Mouse (Mus musculus) midbrain, embryonic 13.5 days (tissue): ENCODE results near the gene Crym. TPM values are rescaled to one million over a fixed set of nuclear protein-coding genes. Genes with fewer than 3 reads are reported as not detected.

Experiments
- ATAC-seq: fragments of 200-750 bp; cut with Nextera tagmentation; 2 replicates; pipeline ENCODE4 v1.8.0; 2017; ENCODE audit warnings: mild to moderate bottlenecking, moderate TSS enrichment, moderate library complexity
- H3K27ac ChIP-seq: fragments of 300-500 bp; sonication (generic); 2 replicates; pipeline ENCODE4 v1.5.1; 2015; ENCODE audit warnings: inconsistent platforms, mild to moderate bottlenecking, moderate library complexity
- H3K27me3 ChIP-seq: fragments of 300-500 bp; sonication (generic); 2 replicates; pipeline ENCODE4 v1.6.1; 2015; ENCODE audit warnings: mild to moderate bottlenecking, inconsistent platforms
- H3K36me3 ChIP-seq: fragments of 300-500 bp; sonication (generic); 2 replicates; pipeline ENCODE4 v1.6.1; 2015; ENCODE audit warnings: mild to moderate bottlenecking, inconsistent platforms
- H3K4me1 ChIP-seq: fragments of 300-500 bp; sonication (generic); replicated peaks from 2 replicates; pipeline ENCODE4 v1.6.1; 2015; ENCODE audit warnings: inconsistent platforms
- H3K4me2 ChIP-seq: fragments of 300-500 bp; sonication (generic); replicated peaks from 2 replicates; pipeline ENCODE4 v1.6.1; 2015; ENCODE audit warnings: moderate library complexity, mild to moderate bottlenecking, inconsistent platforms
- H3K4me3 ChIP-seq: fragments of 300-500 bp; sonication (generic); replicated peaks from 2 replicates; pipeline ENCODE4 v1.5.1; 2015; ENCODE audit warnings: mild to moderate bottlenecking, inconsistent platforms
- H3K9ac ChIP-seq: fragments of 300-500 bp; sonication (generic); replicated peaks from 2 replicates; pipeline ENCODE4 v1.6.1; 2015; ENCODE audit warnings: mild to moderate bottlenecking, inconsistent platforms
- H3K9me3 ChIP-seq: fragments of 300-500 bp; sonication (generic); 2 replicates; pipeline ENCODE4 v1.6.1; 2016; ENCODE audit warnings: mild to moderate bottlenecking, inconsistent platforms
- WGBS: fragments of 180-500 bp; shearing (Covaris S2); methylation state at CpG from one replicate; pipeline ENCODE4 v1.1.7; 2015; 5-methylcytosine and 5-hydroxymethylcytosine counted together
- polyA plus RNA-seq: library from polyadenylated mRNA; unstranded; fragments of >200 nt; fragmentation: Nextera tagmentation; extraction: Ambion mirVana; gene quantifications from 2 replicates; pipeline ENCODE4 v1.2.1, GENCODE M21; 2015

Crym gene
- polyA plus RNA-seq, 1 experiment from 2014 or later = 27.5 TPM

- H3K4me1 ChIP-seq = 0 out of 2 replicates have a peak, but pooled peaks cover 2% of the 10 kb centered on the region
- H3K9me3 ChIP-seq = no peaks in the 10 kb centered on the region
- H3K4me3 ChIP-seq = no peak overlapping the region
- H3K27ac ChIP-seq = no peak overlapping the region
- no peaks in the 10 kb centered on the region for H3K36me3 ChIP-seq
- no peaks in the 10 kb centered on the region for H3K27me3 ChIP-seq
- no peak for ATAC-seq
- H3K9ac ChIP-seq = no peak overlapping the region
- H3K4me2 ChIP-seq = no peak overlapping the region
These were observed 19.0 kb downstream of the Crym start for GRCm38 (mm10) chr7:120182891-120183290.

- ATAC-seq = no peak
- H3K9me3 ChIP-seq = no peaks in the 10 kb centered on the region
- H3K4me3 ChIP-seq = no peak overlapping the region
- H3K27ac ChIP-seq = no peak overlapping the region
- 90% methylated on average over 4 of the region's 4 CpGs for WGBS
- no peaks in the 10 kb centered on the region for H3K27me3 ChIP-seq
- H3K4me2 ChIP-seq = no peak overlapping the region
- no peak overlapping the region for H3K9ac ChIP-seq
- H3K4me1 ChIP-seq = 0 out of 2 replicates have a peak, but pooled peaks cover 2% of the 10 kb centered on the region
- no peaks in the 10 kb centered on the region for H3K36me3 ChIP-seq
These were observed 20.3 kb downstream of the Crym start for GRCm38 (mm10) chr7:120181401-120182230.

- Histone ChIP-seq H3K9ac (no peak overlapping the region), H3K27me3 (no peaks in the 10 kb centered on the region), H3K36me3 (no peaks in the 10 kb centered on the region), H3K9me3 (no peaks in the 10 kb centered on the region), H3K4me1 (0 out of 2 replicates have a peak, but pooled peaks cover 2% of the 10 kb centered on the region), H3K4me2 (no peak overlapping the region), H3K4me3 (no peak overlapping the region), H3K27ac (no peak overlapping the region)
- ATAC-seq = no peak
- WGBS = 93% methylated on average over 5 of the region's 5 CpGs
These were observed 21.4 kb downstream of the Crym start for GRCm38 (mm10) chr7:120180547-120180946.

- Histone ChIP-seq H3K9ac (no peak overlapping the region), H3K27ac (no peak overlapping the region), H3K9me3 (no peaks in the 10 kb centered on the region), H3K27me3 (no peaks in the 10 kb centered on the region), H3K4me3 (no peak overlapping the region), H3K4me2 (no peak overlapping the region), H3K4me1 (0 out of 2 replicates have a peak, but pooled peaks cover 2% of the 10 kb centered on the region), H3K36me3 (no peaks in the 10 kb centered on the region)
- ATAC-seq = no peak
- 39% methylated on average over 2 of the region's 2 CpGs for WGBS
These were observed 23.0 kb downstream of the Crym start for GRCm38 (mm10) chr7:120178935-120179334.

- 89% methylated on average over 3 of the region's 3 CpGs for WGBS
- 0 out of 2 replicates have a peak, but pooled peaks cover 2% of the 10 kb centered on the region for H3K4me1 ChIP-seq
- H3K27me3 ChIP-seq = no peaks in the 10 kb centered on the region
- H3K9me3 ChIP-seq = no peaks in the 10 kb centered on the region
- H3K4me3 ChIP-seq = no peak overlapping the region
- H3K9ac ChIP-seq = no peak overlapping the region
- no peak overlapping the region for H3K4me2 ChIP-seq
- no peak overlapping the region for H3K27ac ChIP-seq
- H3K36me3 ChIP-seq = no peaks in the 10 kb centered on the region
- no peak for ATAC-seq
These were observed 24.3 kb downstream of the Crym start for GRCm38 (mm10) chr7:120177611-120178010.

GRCm38 (mm10) chr7:120174723-120175504 lies 27.0 kb downstream of the Crym start:
- Histone ChIP-seq H3K9me3 (no peaks in the 10 kb centered on the region), H3K4me1 (0 out of 2 replicates have a peak, but pooled peaks cover 2% of the 10 kb centered on the region), H3K27me3 (no peaks in the 10 kb centered on the region), H3K9ac (no peak overlapping the region), H3K4me2 (no peak overlapping the region), H3K36me3 (no peaks in the 10 kb centered on the region), H3K27ac (no peak overlapping the region), H3K4me3 (no peak overlapping the region)
- WGBS = 87% methylated on average over 11 of the region's 11 CpGs
- no peak for ATAC-seq

- H3K9ac ChIP-seq = no peak within 1 kb of the TSS
- H3K9me3 ChIP-seq = no peaks in the 10 kb centered on the region
- H3K4me2 ChIP-seq = no peak within 1 kb of the TSS
- H3K4me3 ChIP-seq = no peak within 1 kb of the TSS
- no peaks in the 10 kb centered on the region for H3K27me3 ChIP-seq
- WGBS = 89% methylated on average over 10 of the region's 10 CpGs
- ATAC-seq = no peak
- no peaks in the 10 kb centered on the region for H3K36me3 ChIP-seq
- no peaks in the 10 kb centered on the region for H3K4me1 ChIP-seq
- no peak within 1 kb of the TSS for H3K27ac ChIP-seq
These were observed 28.2 kb downstream of the Crym start, which contains the start of gene Anks4b for GRCm38 (mm10) chr7:120173603-120174244. Gene Anks4b (plus strand): TSS chr7:120173858.

GRCm38 (mm10) chr7:120172188-120172700 lies 29.7 kb downstream of the Crym start:
- no peaks in the 10 kb centered on the region for H3K4me1 ChIP-seq
- ATAC-seq = no peak
- H3K27ac ChIP-seq = no peak overlapping the region
- H3K4me2 ChIP-seq = no peak overlapping the region
- H3K36me3 ChIP-seq = no peaks in the 10 kb centered on the region
- no peaks in the 10 kb centered on the region for H3K9me3 ChIP-seq
- no peaks in the 10 kb centered on the region for H3K27me3 ChIP-seq
- no peak overlapping the region for H3K9ac ChIP-seq
- 93% methylated on average over 1 of the region's 1 CpGs for WGBS
- H3K4me3 ChIP-seq = no peak overlapping the region

GRCm38 (mm10) chr7:120163581-120164251 lies 38.2 kb downstream of the Crym start:
- Histone ChIP-seq H3K9ac (no peak overlapping the region), H3K4me1 (no peaks in the 10 kb centered on the region), H3K4me3 (no peak overlapping the region), H3K27me3 (peaks cover 21% of the 10 kb centered on the region), H3K4me2 (no peak overlapping the region), H3K9me3 (no peaks in the 10 kb centered on the region), H3K27ac (no peak overlapping the region), H3K36me3 (no peaks in the 10 kb centered on the region)
- ATAC-seq = no peak
- WGBS = 90% methylated on average over 11 of the region's 11 CpGs

GRCm38 (mm10) chr7:120158121-120158613 lies 43.7 kb downstream of the Crym start:
- no peak overlapping the region for H3K27ac ChIP-seq
- peak; percentile 62 for ATAC-seq
- 33% methylated on average over 4 of the region's 4 CpGs for WGBS

GRCm38 (mm10) chr7:120157575-120158061 lies 44.3 kb downstream of the Crym start:
- WGBS = 19% methylated on average over 5 of the region's 5 CpGs
- no peaks in the 10 kb centered on the region for H3K36me3 ChIP-seq
- no peak overlapping the region for H3K4me2 ChIP-seq

More at GRCm38 (mm10) chr7:120158121-120158613, 43.7 kb downstream of the Crym start:
- Histone ChIP-seq H3K4me3 (no peak overlapping the region), H3K36me3 (no peaks in the 10 kb centered on the region), H3K4me2 (no peak overlapping the region), H3K9ac (no peak overlapping the region), H3K4me1 (peaks cover 23% of the 10 kb centered on the region), H3K9me3 (no peaks in the 10 kb centered on the region), H3K27me3 (peaks cover 25% of the 10 kb centered on the region)

More at GRCm38 (mm10) chr7:120157575-120158061, 44.3 kb downstream of the Crym start:
- Histone ChIP-seq H3K27ac (no peak overlapping the region), H3K9ac (no peak overlapping the region), H3K4me1 (peaks cover 23% of the 10 kb centered on the region), H3K9me3 (no peaks in the 10 kb centered on the region), H3K27me3 (peaks cover 25% of the 10 kb centered on the region), H3K4me3 (no peak overlapping the region)
- ATAC-seq = peak; percentile 77
